In genomic region chr5:140513921-140514320, GRCm38 (mm10) we compare ENCODE assay signal across 17 mouse cellular contexts. TPM values are rescaled to one million over a fixed set of nuclear protein-coding genes. Genes with fewer than 3 reads are reported as not detected.
DNase-seq lines count a peak whose midpoint lies in the region; ATAC-seq and TF ChIP-seq lines count a peak whose summit lies in the region.
"Had no signal": no experiment of that assay in that cellular context is flagged by ENCODE, and none has a peak within 500 bp of the region (broad histone marks: within the 10 kb centered on the region; RNA-seq: fewer than 3 reads in every experiment).

No protein-coding gene starts in this region.

- no peaks in the 10 kb centered on the region for H3K36me3 ChIP-seq in forebrain, embryonic 13.5 days (ENCODE audit: poor library complexity, severe bottlenecking)
- no peaks in the 10 kb centered on the region for H3K36me3 ChIP-seq in forebrain, embryonic 16.5 days (ENCODE audit: control insufficient read depth, insufficient read depth)
- H3K36me3 ChIP-seq in lung, embryonic 14.5 days (ENCODE audit: insufficient read depth) = no peaks in the 10 kb centered on the region
- H3K36me3 ChIP-seq in ES-E14 (ENCODE audit: control insufficient read depth, insufficient read depth, low read length, poor library complexity, severe bottlenecking) = 0 out of 2 replicates have a peak, but pooled peaks cover 5% of the 10 kb centered on the region
- peaks cover 85% of the 10 kb centered on the region for H3K36me3 ChIP-seq in megakaryocyte, embryonic 14.5 days (replicated peaks; ENCODE audit: low read length)
- no peaks in the 10 kb centered on the region for H3K36me3 ChIP-seq in kidney, embryonic 15.5 days
- H3K36me3 ChIP-seq: forebrain, embryonic 15.5 days had no signal

- ATAC-seq in forebrain, embryonic 13.5 days = no peak
- no peak for ATAC-seq in forebrain, embryonic 16.5 days
- ATAC-seq in lung, embryonic 14.5 days (ENCODE audit: insufficient read depth) = no peak
- ATAC-seq in kidney, embryonic 15.5 days (replicated peaks; ENCODE audit: low FRiP score) = no peak
- ATAC-seq: forebrain, embryonic 15.5 days had no signal

- no peaks in the 10 kb centered on the region for H3K9me3 ChIP-seq in forebrain, embryonic 13.5 days (replicated peaks)
- no peaks in the 10 kb centered on the region for H3K9me3 ChIP-seq in forebrain, embryonic 16.5 days (ENCODE audit: control insufficient read depth, low read length)
- H3K9me3 ChIP-seq in lung, embryonic 14.5 days (ENCODE audit: low read depth, low read length) = no peaks in the 10 kb centered on the region
- no peaks in the 10 kb centered on the region for H3K9me3 ChIP-seq in ES-E14 (ENCODE audit: control insufficient read depth, insufficient read depth, low read depth, low read length)
- no peaks in the 10 kb centered on the region for H3K9me3 ChIP-seq in megakaryocyte, embryonic 14.5 days
- no peaks in the 10 kb centered on the region for H3K9me3 ChIP-seq in kidney, embryonic 15.5 days (replicated peaks)
- H3K9me3 ChIP-seq: forebrain, embryonic 15.5 days; limb, embryonic 12.5 days had no signal

- no peaks in the 10 kb centered on the region for H3K27me3 ChIP-seq in forebrain, embryonic 13.5 days
- no peaks in the 10 kb centered on the region for H3K27me3 ChIP-seq in forebrain, embryonic 16.5 days (replicated peaks; ENCODE audit: control insufficient read depth, insufficient read depth, low read length)
- no peaks in the 10 kb centered on the region for H3K27me3 ChIP-seq in lung, embryonic 14.5 days (ENCODE audit: insufficient read depth, low read length)
- H3K27me3 ChIP-seq in megakaryocyte, embryonic 14.5 days (replicated peaks) = no peaks in the 10 kb centered on the region
- H3K27me3 ChIP-seq in kidney, embryonic 15.5 days = no peaks in the 10 kb centered on the region
- H3K27me3 ChIP-seq: forebrain, embryonic 15.5 days; limb, embryonic 12.5 days had no signal

- H3K9ac ChIP-seq in forebrain, embryonic 13.5 days = no peak overlapping the region
- no peak overlapping the region for H3K9ac ChIP-seq in forebrain, embryonic 16.5 days (replicated peaks; ENCODE audit: low read depth, low read length)
- no peak overlapping the region for H3K9ac ChIP-seq in lung, embryonic 14.5 days
- peak overlapping the region; percentile 20; the same call in 1 of the 2 replicates for H3K9ac ChIP-seq in ES-E14 (ENCODE audit: insufficient read depth, low read depth, low read length, poor library complexity, severe bottlenecking)
- H3K9ac ChIP-seq in kidney, embryonic 15.5 days = no peak overlapping the region
- H3K9ac ChIP-seq: forebrain, embryonic 15.5 days; limb, embryonic 12.5 days had no signal

- DNase-seq in lung, embryonic 14.5 days = no peak
- no peak for DNase-seq in lung, adult 2 months
- DNase-seq in ES-E14 (ENCODE audit: low read depth, low spot score) = no peak
- no peak for DNase-seq in urinary bladder, postnatal 14 days (ENCODE audit: low spot score)
- DNase-seq: adrenal gland, postnatal 14 days; embryo, embryonic 11 days; gastrocnemius, postnatal 14 days; kidney, adult 9 months had no signal

- no peak overlapping the region for H3K4me2 ChIP-seq in forebrain, embryonic 13.5 days
- no peak overlapping the region for H3K4me2 ChIP-seq in forebrain, embryonic 16.5 days (ENCODE audit: low read length)
- H3K4me2 ChIP-seq in lung, embryonic 14.5 days = no peak overlapping the region
- no peak overlapping the region for H3K4me2 ChIP-seq in kidney, embryonic 15.5 days
- H3K4me2 ChIP-seq: forebrain, embryonic 15.5 days; limb, embryonic 12.5 days had no signal

- TF ChIP-seq CTCF in lung, embryonic 14.5 days (IDR thresholded peaks at IDR 0.05; ENCODE audit: low read depth) = no peak
- no peak for TF ChIP-seq CTCF in lung, adult 2 months (IDR thresholded peaks at IDR 0.05; ENCODE audit: insufficient read depth, low read length)

- 80% methylated on average over 8 of the region's 8 CpGs for WGBS in forebrain, embryonic 13.5 days
- WGBS in forebrain, embryonic 16.5 days = 86% methylated on average over 8 of the region's 8 CpGs
- 80% methylated on average over 8 of the region's 8 CpGs for WGBS in lung, embryonic 14.5 days
- WGBS in lung, adult 2 months = 85% methylated on average over 8 of the region's 8 CpGs
- 66% methylated on average over 8 of the region's 8 CpGs for WGBS in kidney, embryonic 15.5 days

- peaks cover 27% of the 10 kb centered on the region for H3K4me1 ChIP-seq in forebrain, embryonic 13.5 days
- peaks cover 27% of the 10 kb centered on the region for H3K4me1 ChIP-seq in forebrain, embryonic 16.5 days (replicated peaks; ENCODE audit: control insufficient read depth, insufficient read depth, low read length)
- 0 out of 2 replicates have a peak, but pooled peaks cover 10% of the 10 kb centered on the region for H3K4me1 ChIP-seq in lung, embryonic 14.5 days (ENCODE audit: insufficient read depth)
- H3K4me1 ChIP-seq in lung, adult 2 months (ENCODE audit: control insufficient read depth, insufficient read depth, low read length) = peaks cover 16% of the 10 kb centered on the region
- peaks cover 0 to 22% of the 10 kb centered on the region in 2 experiments; a peak in 2 of 4 replicates for H3K4me1 ChIP-seq in ES-E14 (ENCODE audit: control insufficient read depth in 2 of 2, insufficient read depth in 2 of 2, low read length in 2 of 2, poor library complexity in 1 of 2)
- peaks cover 100% of the 10 kb centered on the region for H3K4me1 ChIP-seq in megakaryocyte, embryonic 14.5 days
- peaks cover 57% of the 10 kb centered on the region for H3K4me1 ChIP-seq in kidney, embryonic 15.5 days

- in situ Hi-C loops in ES-E14 (cut with MboI; ENCODE audit: low sequenced_read_pairs in 2 of 2, unreplicated experiment in 2 of 2) = no loop called here

- H3K4me3 ChIP-seq in forebrain, embryonic 13.5 days = no peak overlapping the region
- H3K4me3 ChIP-seq in forebrain, embryonic 16.5 days (replicated peaks; ENCODE audit: low read length) = no peak overlapping the region
- H3K4me3 ChIP-seq in lung, embryonic 14.5 days (ENCODE audit: low read depth, low read length) = no peak overlapping the region
- no peak overlapping the region for H3K4me3 ChIP-seq in lung, adult 2 months (replicated peaks; ENCODE audit: extremely low read depth, low read depth, low read length)
- H3K4me3 ChIP-seq in ES-E14 (ENCODE audit: insufficient read depth in 1 of 2, low read depth in 1 of 2, low read length in 2 of 2, poor library complexity in 1 of 2, severe bottlenecking in 1 of 2) = no peak overlapping the region
- peak overlapping the region; percentile 64 for H3K4me3 ChIP-seq in megakaryocyte, embryonic 14.5 days (replicated peaks)
- no peak overlapping the region for H3K4me3 ChIP-seq in kidney, embryonic 15.5 days (replicated peaks)
- H3K4me3 ChIP-seq: forebrain, embryonic 15.5 days; limb, embryonic 12.5 days; myocyte had no signal

- no peak for TF ChIP-seq POLR2A in lung, adult 2 months (IDR thresholded peaks at IDR 0.05; ENCODE audit: borderline replicate concordance, extremely low read depth, low read depth, low read length)

- H3K27ac ChIP-seq in forebrain, embryonic 13.5 days = 0 out of 2 replicates have a peak overlapping the region, but pooled peaks have one; percentile 19
- no peak overlapping the region for H3K27ac ChIP-seq in forebrain, embryonic 16.5 days (ENCODE audit: low read length)
- H3K27ac ChIP-seq in lung, embryonic 14.5 days (ENCODE audit: low read depth) = peak overlapping the region; percentile 65; the same call in 1 of the 2 replicates
- H3K27ac ChIP-seq in ES-E14 (ENCODE audit: insufficient read depth, low read depth, low read length, poor library complexity, severe bottlenecking) = peak overlapping the region; percentile 48; the same call in 1 of the 2 replicates
- no peak overlapping the region for H3K27ac ChIP-seq in kidney, embryonic 15.5 days
- H3K27ac ChIP-seq: limb, embryonic 12.5 days had no signal

TF ChIP-seq in ES-E14, 5 proteins besides CTCF, POLR2A, EP300 and RAD21:
- TF ChIP-seq ZC3H11A (IDR thresholded peaks at IDR 0.05; ENCODE audit: borderline replicate concordance, low read depth, low read length) = no peak
- no peak for TF ChIP-seq CHD2 (IDR thresholded peaks at IDR 0.05; ENCODE audit: low read depth, low read length)
- TF ChIP-seq ZNF384 (IDR thresholded peaks at IDR 0.05; ENCODE audit: low read depth, low read length) = no peak
- no peak for TF ChIP-seq MAFK (IDR thresholded peaks at IDR 0.05; ENCODE audit: insufficient read depth, low read depth, low read length)
- no peak for TF ChIP-seq HCFC1 (IDR thresholded peaks at IDR 0.05; ENCODE audit: borderline replicate concordance, insufficient read depth, low read length)

RNA-seq across cellular contexts. Expression of gene Chst12, which starts 8.6 kb away (rescaled TPM):
- polyA plus RNA-seq in forebrain, embryonic 13.5 days (2015; fragmentation: Nextera tagmentation; extraction: Ambion mirVana) = 8.8 and 11.1 TPM in 2 replicates
- polyA plus RNA-seq in forebrain, embryonic 16.5 days (2015; fragmentation: Nextera tagmentation; extraction: Ambion mirVana) = 15.6 and 17.7 TPM in 2 replicates
- 21.5 and 22.0 TPM in 2 replicates for polyA plus RNA-seq in lung, embryonic 14.5 days (2014; fragmentation: Nextera tagmentation; extraction: Ambion mirVana)
- polyA plus RNA-seq in lung, adult 2 months (2012; rRNA removed) = 49.6 and 60.5 TPM in 2 replicates
- total RNA-seq in ES-E14 (2012; rRNA removed) = 34.8 and 35.9 TPM in 2 replicates
- 145 and 281 TPM in 2 replicates for polyA plus RNA-seq in megakaryocyte, embryonic 14.5 days (2012; ENCODE audit: insufficient read depth, low replicate concordance)
- 21.9 and 22.4 TPM in 2 replicates for polyA plus RNA-seq in kidney, embryonic 15.5 days (2015; fragmentation: Nextera tagmentation; extraction: Ambion mirVana)

RNA-seq across cellular contexts. Expression of gene Grifin, which starts 51.0 kb away (rescaled TPM):
- 0.49 TPM in 1 of 2 replicates, not detected in the other for polyA plus RNA-seq in forebrain, embryonic 13.5 days (2015; fragmentation: Nextera tagmentation; extraction: Ambion mirVana)
- polyA plus RNA-seq in forebrain, embryonic 16.5 days (2015; fragmentation: Nextera tagmentation; extraction: Ambion mirVana) = not detected in 2 replicates
- polyA plus RNA-seq in lung, embryonic 14.5 days (2014; fragmentation: Nextera tagmentation; extraction: Ambion mirVana) = not detected in 2 replicates
- polyA plus RNA-seq in lung, adult 2 months (2012; rRNA removed) = not detected in 2 replicates
- 0.89 TPM in 1 of 2 replicates, not detected in the other for total RNA-seq in ES-E14 (2012; rRNA removed)
- polyA plus RNA-seq in megakaryocyte, embryonic 14.5 days (2012; ENCODE audit: insufficient read depth, low replicate concordance) = 0.77 TPM in 1 of 2 replicates, not detected in the other
- polyA plus RNA-seq in kidney, embryonic 15.5 days (2015; fragmentation: Nextera tagmentation; extraction: Ambion mirVana) = 0.45 TPM in 1 of 2 replicates, not detected in the other
- total RNA-seq: adrenal gland, postnatal 14 days; gastrocnemius, postnatal 14 days; heart, postnatal 25 days; layer of hippocampus, postnatal 10 days had no signal
- polyA plus RNA-seq: forebrain, embryonic 15.5 days; myocyte had no signal

Comparison
In these comparisons a context has a peak if more than half of its experiments do, and no peak if none do; other contexts are left out.
1. H3K27ac ChIP-seq: peak in forebrain, embryonic 13.5 days (single experiment), lung, embryonic 14.5 days (single experiment) and ES-E14 (single experiment); none in forebrain, embryonic 16.5 days (single experiment) and kidney, embryonic 15.5 days (single experiment).